Mouse (Mus musculus) thymus, adult 2 months (tissue): ENCODE measurements around the gene Tmem63a. TPM values are rescaled to one million over a fixed set of nuclear protein-coding genes. Genes with fewer than 3 reads are reported as not detected.

Experiments used
- DNase-seq: peaks from one replicate; pipeline ENCODE4 v3.0.0; 2021
- H3K27ac ChIP-seq: fragments of 200-500 bp; 2 replicates; pipeline ENCODE4 v1.5.1; 2012; ENCODE audit warnings: low read length, control low read depth; ENCODE audit not compliant: control insufficient read depth, insufficient read depth
- H3K27me3 ChIP-seq: fragments of 200-500 bp; 2 replicates; pipeline ENCODE4 v1.6.1; 2012; ENCODE audit warnings: mild to moderate bottlenecking, low read length, moderate library complexity, mixed read lengths; ENCODE audit not compliant: control insufficient read depth, insufficient read depth
- H3K36me3 ChIP-seq: fragments of 200-500 bp; 2 replicates; pipeline ENCODE4 v1.6.1; 2012; ENCODE audit warnings: mild to moderate bottlenecking, low read length, moderate library complexity; ENCODE audit not compliant: control insufficient read depth, insufficient read depth
- H3K4me1 ChIP-seq: fragments of 200-500 bp; replicated peaks from 2 replicates; pipeline ENCODE4 v1.6.1; 2012; ENCODE audit warnings: low read length; ENCODE audit not compliant: control insufficient read depth, insufficient read depth
- H3K4me3 ChIP-seq: fragments of 200-500 bp; 2 replicates; pipeline ENCODE4 v1.5.1; 2012; ENCODE audit warnings: mild to moderate bottlenecking, low read length, control low read depth, moderate library complexity; ENCODE audit not compliant: control insufficient read depth, insufficient read depth
- CTCF ChIP-seq: fragments of 200-500 bp; IDR thresholded peaks from 2 replicates; pipeline ENCODE4 v1.5.1; 2012; ENCODE audit warnings: mild to moderate bottlenecking, control low read depth, low read length, moderate library complexity, borderline replicate concordance; ENCODE audit not compliant: control insufficient read depth, poor library complexity, insufficient read depth; ENCODE audit errors: extremely low read depth
- POLR2A ChIP-seq: fragments of 200-500 bp; IDR thresholded peaks from 2 replicates; pipeline ENCODE4 v1.6.1; 2012; ENCODE audit warnings: mild to moderate bottlenecking, low read length, control low read depth, moderate library complexity; ENCODE audit not compliant: control insufficient read depth, poor library complexity, insufficient read depth; ENCODE audit errors: extremely low read depth
- WGBS: fragments of 180-500 bp; shearing (Covaris S2); methylation state at CpG from one replicate; pipeline ENCODE4 v1.1.7; 2018; 5-methylcytosine and 5-hydroxymethylcytosine counted together
- polyA plus RNA-seq: library from polyadenylated mRNA; depleted of rRNA; stranded (reverse); fragments of >200 nt; gene quantifications from 2 replicates; pipeline ENCODE4 v1.2.3, GENCODE M21; 2012

The Tmem63a gene
- polyA plus RNA-seq, 1 experiment = 47.3 TPM

GRCm38 (mm10) chr1:180952808-180953207, 10.7 kb downstream of the Tmem63a start:
- WGBS = 84% methylated on average over 5 of the region's 5 CpGs
- Histone ChIP-seq H3K27me3 (no peaks in the 10 kb centered on the region), H3K4me1 (peaks cover 5% of the 10 kb centered on the region; the same call in 1 of the 2 replicates), H3K27ac (no peak overlapping the region), H3K4me3 (no peak overlapping the region), H3K36me3 (no peaks in the 10 kb centered on the region; the same call in 1 of the 2 replicates)
- TF ChIP-seq CTCF = no peak
- TF ChIP-seq POLR2A = no peak
- no peak for DNase-seq

- no peak overlapping the region for H3K27ac ChIP-seq
- WGBS = 92% methylated on average over 8 of the region's 8 CpGs
- peaks cover 4% of the 10 kb centered on the region; the same call in 1 of the 2 replicates for H3K36me3 ChIP-seq
These were observed 14.3 kb downstream of the Tmem63a start for GRCm38 (mm10) chr1:180956401-180956800.

GRCm38 (mm10) chr1:180956973-180957381, 14.8 kb downstream of the Tmem63a start:
- 90% methylated on average over 8 of the region's 8 CpGs for WGBS
- H3K27ac ChIP-seq = no peak overlapping the region
- H3K4me1 ChIP-seq = peaks cover 5% of the 10 kb centered on the region; the same call in 1 of the 2 replicates
- TF ChIP-seq POLR2A (no peak), CTCF (no peak)
- H3K36me3 ChIP-seq = peaks cover 6% of the 10 kb centered on the region; the same call in 1 of the 2 replicates
- no peaks in the 10 kb centered on the region for H3K27me3 ChIP-seq
- H3K4me3 ChIP-seq = no peak overlapping the region
- DNase-seq = no peak

More at GRCm38 (mm10) chr1:180956401-180956800, 14.3 kb downstream of the Tmem63a start:
- Histone ChIP-seq H3K4me3 (no peak overlapping the region), H3K27me3 (no peaks in the 10 kb centered on the region), H3K4me1 (peaks cover 5% of the 10 kb centered on the region; the same call in 1 of the 2 replicates)
- no peak for DNase-seq
- TF ChIP-seq POLR2A = no peak
- TF ChIP-seq CTCF = no peak

- DNase-seq = no peak
- H3K36me3 ChIP-seq = peaks cover 10% of the 10 kb centered on the region; the same call in 1 of the 2 replicates
These were observed 15.8 kb downstream of the Tmem63a start for GRCm38 (mm10) chr1:180957989-180958388.

GRCm38 (mm10) chr1:180958797-180959196, 16.7 kb downstream of the Tmem63a start:
- Histone ChIP-seq H3K4me3 (no peak overlapping the region), H3K36me3 (peaks cover 13% of the 10 kb centered on the region; the same call in 1 of the 2 replicates), H3K4me1 (peaks cover 5% of the 10 kb centered on the region; the same call in 1 of the 2 replicates), H3K27ac (no peak overlapping the region), H3K27me3 (no peaks in the 10 kb centered on the region)
- TF ChIP-seq POLR2A (no peak), CTCF (no peak)
- no peak for DNase-seq
- WGBS = 92% methylated on average over 3 of the region's 3 CpGs

More at GRCm38 (mm10) chr1:180957989-180958388, 15.8 kb downstream of the Tmem63a start:
- WGBS = 87% methylated on average over 3 of the region's 3 CpGs
- H3K27ac ChIP-seq = no peak overlapping the region
- H3K4me1 ChIP-seq = peaks cover 5% of the 10 kb centered on the region; the same call in 1 of the 2 replicates
- H3K4me3 ChIP-seq = no peak overlapping the region
- no peaks in the 10 kb centered on the region for H3K27me3 ChIP-seq
- no peak for TF ChIP-seq POLR2A
- TF ChIP-seq CTCF = no peak

GRCm38 (mm10) chr1:180965786-180966185, 23.6 kb downstream of the Tmem63a start:
- no peak for DNase-seq
- 98% methylated on average over 3 of the region's 3 CpGs for WGBS
- Histone ChIP-seq H3K4me1 (no peaks in the 10 kb centered on the region), H3K27me3 (no peaks in the 10 kb centered on the region), H3K4me3 (no peak overlapping the region), H3K36me3 (peaks cover 18% of the 10 kb centered on the region; the same call in 1 of the 2 replicates), H3K27ac (no peak overlapping the region)
- TF ChIP-seq POLR2A (no peak), CTCF (no peak)

GRCm38 (mm10) chr1:180966542-180966941, 24.4 kb downstream of the Tmem63a start:
- H3K4me3 ChIP-seq = no peak overlapping the region
- no peaks in the 10 kb centered on the region for H3K4me1 ChIP-seq
- 94% methylated on average over 3 of the region's 3 CpGs for WGBS
- H3K27me3 ChIP-seq = no peaks in the 10 kb centered on the region
- H3K36me3 ChIP-seq = peaks cover 18% of the 10 kb centered on the region; the same call in 1 of the 2 replicates
- H3K27ac ChIP-seq = no peak overlapping the region
- no peak for DNase-seq
- TF ChIP-seq CTCF (no peak), POLR2A (no peak)
